Mouse (Mus musculus) CH12.LX (cell line): ENCODE measurements at regions not wholly inside any gene's neighbourhood (a gene's known extent, or its start where the extent isn't known, plus 50 kb on each side); places are given as distances from the start of the nearest gene placed in this dataset.

Experiments used
- DNase-seq: peaks from one replicate; pipeline ENCODE4 v3.0.0-alpha.2; 2013; ENCODE audit errors: extremely low read depth
- H3K27ac ChIP-seq: 2 replicates; pipeline ENCODE4 v1.5.1; 2012; ENCODE audit warnings: low read depth, mild to moderate bottlenecking, control low read depth, moderate library complexity; ENCODE audit not compliant: insufficient read depth
- H3K27me3 ChIP-seq: replicated peaks from 2 replicates; pipeline ENCODE3; 2012; ENCODE audit warnings: inconsistent platforms
- H3K36me3 ChIP-seq, 2 experiments: replicated peaks in 1 of 2; 2 replicates each; pipeline versions ENCODE3 to v1.6.1; 2012; ENCODE audit warnings: inconsistent platforms in 1 of 2, low read length in 1 of 2, mild to moderate bottlenecking in 1 of 2, mixed read lengths in 1 of 2, moderate library complexity in 1 of 2; ENCODE audit not compliant: control insufficient read depth in 1 of 2, insufficient read depth in 1 of 2
- H3K4me1 ChIP-seq, 2 experiments: 2 replicates each; pipeline ENCODE4 v1.6.1; 2012; ENCODE audit warnings: inconsistent platforms in 1 of 2, moderate library complexity in 1 of 2; ENCODE audit not compliant: insufficient read depth in 2 of 2, control insufficient read depth in 1 of 2
- H3K4me2 ChIP-seq: 2 replicates; pipeline ENCODE4 v1.6.1; 2012; ENCODE audit warnings: low read depth, mild to moderate bottlenecking, control low read depth; ENCODE audit not compliant: poor library complexity, insufficient read depth, severe bottlenecking
- H3K4me3 ChIP-seq, 3 experiments: fragments of 150-350 bp in 1 of 3; sonication (generic) in 1 of 3; replicated peaks in 1 of 3; 2 replicates each; pipeline versions ENCODE3 to v1.5.1; 2011 to 2012; ENCODE audit warnings: low read depth in 2 of 3, low read length in 2 of 3, mild to moderate bottlenecking in 2 of 3, moderate library complexity in 2 of 3, control low read depth in 1 of 3, improper control_type of control experiment in 1 of 3, inconsistent platforms in 1 of 3, mixed read lengths in 1 of 3; ENCODE audit not compliant: poor library complexity in 1 of 3
- H3K79me2 ChIP-seq: replicated peaks from 2 replicates; pipeline ENCODE4 v1.6.1; 2012; ENCODE audit warnings: mild to moderate bottlenecking, moderate library complexity; ENCODE audit not compliant: control insufficient read depth, poor library complexity, insufficient read depth, severe bottlenecking; ENCODE audit errors: extremely low read depth
- H3K9ac ChIP-seq: 2 replicates; pipeline ENCODE4 v1.6.1; 2012; ENCODE audit warnings: low read depth, mild to moderate bottlenecking, control low read depth, moderate library complexity; ENCODE audit not compliant: insufficient read depth
- H3K9me3 ChIP-seq: replicated peaks from 2 replicates; pipeline ENCODE3; 2012; ENCODE audit warnings: low read length, inconsistent platforms, mixed read lengths
- BHLHE40 ChIP-seq: IDR thresholded peaks from 2 replicates; pipeline ENCODE4 v1.6.1; 2011; ENCODE audit warnings: mild to moderate bottlenecking, low read depth, low read length, improper control_type of control experiment
- CHD1 ChIP-seq: IDR thresholded peaks from 2 replicates; pipeline ENCODE4 v1.6.1; 2012; ENCODE audit warnings: low read depth, low read length, improper control_type of control experiment, inconsistent platforms
- E2F4 ChIP-seq: IDR thresholded peaks from 2 replicates; pipeline ENCODE4 v1.6.1; 2011; ENCODE audit warnings: low read depth, low read length, improper control_type of control experiment; ENCODE audit not compliant: insufficient replicate concordance
- ELF1 ChIP-seq: IDR thresholded peaks from 2 replicates; pipeline ENCODE4 v1.6.1; 2014; ENCODE audit warnings: low read depth, mild to moderate bottlenecking, inconsistent platforms, low read length, improper control_type of control experiment
- EP300 ChIP-seq: IDR thresholded peaks from 2 replicates; pipeline ENCODE4 v1.6.1; 2011; ENCODE audit warnings: low read length, improper control_type of control experiment
- ETS1 ChIP-seq: conservative IDR thresholded peaks from 2 replicates; pipeline ENCODE4 v1.6.1; 2012; ENCODE audit warnings: low read depth, mild to moderate bottlenecking, inconsistent platforms, low read length, improper control_type of control experiment, moderate library complexity
- GABPA ChIP-seq: IDR thresholded peaks from 2 replicates; pipeline ENCODE4 v1.6.1; 2012; ENCODE audit warnings: low read depth, low read length, improper control_type of control experiment, inconsistent platforms; ENCODE audit not compliant: insufficient replicate concordance
- HCFC1 ChIP-seq: IDR thresholded peaks from 2 replicates; pipeline ENCODE4 v1.6.1; 2012; ENCODE audit warnings: low read depth, mild to moderate bottlenecking, inconsistent platforms, low read length, improper control_type of control experiment
- IRF4 ChIP-seq: IDR thresholded peaks from 2 replicates; pipeline ENCODE4 v1.6.1; 2014; ENCODE audit warnings: low read depth, mild to moderate bottlenecking, inconsistent platforms, low read length, improper control_type of control experiment
- JUN ChIP-seq: IDR thresholded peaks from 2 replicates; pipeline ENCODE4 v1.6.1; 2011; ENCODE audit warnings: low read depth, mild to moderate bottlenecking, low read length, improper control_type of control experiment, moderate library complexity; ENCODE audit not compliant: insufficient read depth
- JUND ChIP-seq: conservative IDR thresholded peaks from 2 replicates; pipeline ENCODE4 v1.6.1; 2011; ENCODE audit warnings: low read depth, low read length, improper control_type of control experiment
- KAT2A ChIP-seq: IDR thresholded peaks from 2 replicates; pipeline ENCODE4 v1.6.1; 2012; ENCODE audit warnings: low read length, improper control_type of control experiment, inconsistent platforms; ENCODE audit not compliant: insufficient replicate concordance
- MAFK ChIP-seq: IDR thresholded peaks from 2 replicates; pipeline ENCODE4 v1.6.1; 2011; ENCODE audit warnings: low read length, improper control_type of control experiment; ENCODE audit not compliant: insufficient replicate concordance
- MAX ChIP-seq: IDR thresholded peaks from 2 replicates; pipeline ENCODE4 v1.6.1; 2011; ENCODE audit warnings: low read length, improper control_type of control experiment
- MAZ ChIP-seq: IDR thresholded peaks from 2 replicates; pipeline ENCODE4 v1.6.1; 2012; ENCODE audit warnings: low read depth, mild to moderate bottlenecking, inconsistent platforms, low read length, improper control_type of control experiment, moderate library complexity
- MEF2A ChIP-seq: IDR thresholded peaks from 2 replicates; pipeline ENCODE4 v1.6.1; 2014; ENCODE audit warnings: low read depth, mild to moderate bottlenecking, inconsistent platforms, low read length, improper control_type of control experiment, borderline replicate concordance
- MXI1 ChIP-seq: IDR thresholded peaks from 2 replicates; pipeline ENCODE4 v1.6.1; 2011; ENCODE audit warnings: mild to moderate bottlenecking, low read depth, low read length, improper control_type of control experiment
- MYC ChIP-seq: IDR thresholded peaks from 2 replicates; pipeline ENCODE4 v1.6.1; 2011; ENCODE audit warnings: low read depth, mild to moderate bottlenecking, improper control_type of control experiment, low read length
- NELFE ChIP-seq: IDR thresholded peaks from 2 replicates; pipeline ENCODE4 v1.6.1; 2011; ENCODE audit warnings: low read depth, low read length, improper control_type of control experiment
- NRF1 ChIP-seq: IDR thresholded peaks from 2 replicates; pipeline ENCODE4 v1.6.1; 2014; ENCODE audit warnings: low read depth, mild to moderate bottlenecking, inconsistent platforms, low read length, improper control_type of control experiment, moderate library complexity
- PAX5 ChIP-seq: IDR thresholded peaks from 2 replicates; pipeline ENCODE4 v1.6.1; 2012; ENCODE audit warnings: low read length, inconsistent platforms, mixed read lengths
- POLR2A ChIP-seq: IDR thresholded peaks from 2 replicates; pipeline ENCODE4 v1.6.1; 2011; ENCODE audit warnings: low read depth, mild to moderate bottlenecking, improper control_type of control experiment, low read length
- POLR2AphosphoS2 ChIP-seq: IDR thresholded peaks from 2 replicates; pipeline ENCODE4 v1.6.1; 2011; ENCODE audit warnings: low read depth, low read length, improper control_type of control experiment
- SMC3 ChIP-seq: IDR thresholded peaks from 2 replicates; pipeline ENCODE4 v1.6.1; 2011; ENCODE audit warnings: low read depth, low read length, improper control_type of control experiment
- TBP ChIP-seq: conservative IDR thresholded peaks from 2 replicates; pipeline ENCODE4 v1.6.1; 2011; ENCODE audit warnings: low read depth, low read length, improper control_type of control experiment
- ZC3H11A ChIP-seq: IDR thresholded peaks from 2 replicates; pipeline ENCODE4 v1.6.1; 2012; ENCODE audit warnings: low read depth, mild to moderate bottlenecking, inconsistent platforms, low read length, improper control_type of control experiment
- ZMIZ1 ChIP-seq: IDR thresholded peaks from 2 replicates; pipeline ENCODE4 v1.6.1; 2012; ENCODE audit warnings: low read depth, mild to moderate bottlenecking, inconsistent platforms, low read length, improper control_type of control experiment
- dilution Hi-C: fragments of 300-500 bp; cut with MboI; formaldehyde crosslinking; loops from 2 replicates; pipeline ENCODE4 v1.14.3; 2020; ENCODE audit warnings: low sequenced_read_pairs; ENCODE audit not compliant: extremely low pct_unique_long_range_greater_than_20kb, extremely low pct_ligation_motif_present
- in situ Hi-C: fragments of 300-500 bp; cut with MboI; formaldehyde crosslinking; loops from 3 replicates; pipeline ENCODE4 v1.14.3; 2019; ENCODE audit warnings: low sequenced_read_pairs, low pct_ligation_motif_present, low pct_unique_long_range_greater_than_20kb, mixed read lengths

DNA sequence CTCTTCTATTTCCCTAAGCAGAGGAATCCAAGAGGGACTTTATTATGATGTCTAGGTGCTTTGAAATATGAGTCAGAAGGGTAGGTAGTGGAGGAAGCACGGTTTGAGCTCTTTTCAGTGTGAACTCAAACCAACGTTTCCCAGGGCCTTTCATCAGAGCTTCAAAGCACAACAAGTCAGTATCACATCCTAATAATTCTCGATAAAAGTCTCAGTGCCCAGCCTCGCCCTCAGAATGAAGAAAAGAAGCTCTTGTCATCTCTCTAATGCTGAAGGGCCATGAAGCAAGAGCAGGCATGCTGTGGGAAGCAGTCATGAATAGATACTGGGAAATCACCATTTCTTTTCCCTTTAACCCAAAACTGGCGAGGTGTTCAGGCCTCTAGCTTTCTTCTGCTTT is 440.0 kb upstream of the Sphkap start:
- no peak overlapping the region for H3K27ac ChIP-seq
- dilution Hi-C loops = no loop called here
- DNase-seq = no peak
- no peaks in the 10 kb centered on the region for H3K27me3 ChIP-seq
- no peaks in the 10 kb centered on the region for H3K9me3 ChIP-seq
- H3K4me3 ChIP-seq = no peak overlapping the region
- no peak overlapping the region for H3K4me2 ChIP-seq
- in situ Hi-C loops = no loop called here
- TF ChIP-seq MEF2A (no peak), MXI1 (no peak), NRF1 (no peak), PAX5 (no peak), TBP (no peak), CHD1 (no peak), MAFK (no peak), BHLHE40 (no peak), EP300 (no peak), E2F4 (no peak), ETS1 (no peak), ZC3H11A (no peak), JUND (no peak)
- H3K9ac ChIP-seq = no peak overlapping the region
- no peaks in the 10 kb centered on the region for H3K4me1 ChIP-seq
- H3K36me3 ChIP-seq = no peaks in the 10 kb centered on the region
- H3K79me2 ChIP-seq = no peaks in the 10 kb centered on the region

DNA sequence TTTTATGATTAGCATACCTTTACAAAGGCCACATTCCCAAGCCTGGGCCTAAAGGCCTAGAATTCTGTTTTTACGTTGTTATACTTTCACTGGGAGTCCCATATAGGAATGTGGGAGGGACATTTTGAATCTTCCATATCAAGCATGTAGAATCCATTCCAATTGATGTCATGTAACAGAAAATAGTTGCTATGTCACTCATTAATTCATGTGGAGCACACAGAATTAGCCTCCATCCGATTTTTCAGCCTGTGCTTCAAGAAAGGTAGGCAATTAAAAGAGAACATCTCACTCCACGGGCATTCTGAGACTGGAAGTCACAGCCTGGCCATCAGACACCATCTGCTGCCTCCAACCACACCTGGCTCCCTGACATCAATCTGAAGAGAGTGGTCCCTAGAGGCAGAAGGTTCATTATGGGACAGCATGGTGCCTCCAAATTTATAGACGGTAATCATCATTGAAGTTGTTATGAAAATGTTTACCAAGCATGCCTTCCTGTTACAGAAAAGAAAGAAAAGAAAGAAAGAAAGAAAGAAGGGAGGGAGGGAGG is 436.9 kb upstream of the Sphkap start:
- no peaks in the 10 kb centered on the region for H3K36me3 ChIP-seq
- TF ChIP-seq MAFK (no peak), EP300 (no peak), MAX (no peak), GABPA (no peak), HCFC1 (no peak), MYC (no peak), KAT2A (no peak), JUN (no peak), MAZ (no peak), E2F4 (no peak), ZMIZ1 (no peak), NELFE (no peak), SMC3 (no peak), ZC3H11A (no peak), POLR2AphosphoS2 (no peak), IRF4 (no peak), ELF1 (no peak), MXI1 (no peak), POLR2A (no peak)
- no peak overlapping the region for H3K4me3 ChIP-seq
- in situ Hi-C loops = no loop called here
- no peak for DNase-seq
- no peak overlapping the region for H3K9ac ChIP-seq
- H3K4me1 ChIP-seq = no peaks in the 10 kb centered on the region
- dilution Hi-C loops = no loop called here
- no peaks in the 10 kb centered on the region for H3K9me3 ChIP-seq
- no peaks in the 10 kb centered on the region for H3K27me3 ChIP-seq
- H3K79me2 ChIP-seq = no peaks in the 10 kb centered on the region
- H3K4me2 ChIP-seq = no peak overlapping the region
- H3K27ac ChIP-seq = no peak overlapping the region
